Mouse (Mus musculus) cortical plate, adult 2 months (tissue): ENCODE measurements around the gene Card9.

ENCODE experiments used
- CTCF ChIP-seq: fragments of 200-500 bp; IDR thresholded peaks from 2 replicates; pipeline ENCODE4 v1.5.1; 2011; ENCODE audit warnings: mild to moderate bottlenecking, control low read depth, low read length; ENCODE audit not compliant: insufficient read depth; ENCODE audit errors: extremely low read depth
- POLR2A ChIP-seq: fragments of 200-500 bp; IDR thresholded peaks from 2 replicates; pipeline ENCODE4 v1.6.1; 2011; ENCODE audit warnings: mild to moderate bottlenecking, low read length, control low read depth; ENCODE audit not compliant: insufficient read depth; ENCODE audit errors: extremely low read depth

DNA sequence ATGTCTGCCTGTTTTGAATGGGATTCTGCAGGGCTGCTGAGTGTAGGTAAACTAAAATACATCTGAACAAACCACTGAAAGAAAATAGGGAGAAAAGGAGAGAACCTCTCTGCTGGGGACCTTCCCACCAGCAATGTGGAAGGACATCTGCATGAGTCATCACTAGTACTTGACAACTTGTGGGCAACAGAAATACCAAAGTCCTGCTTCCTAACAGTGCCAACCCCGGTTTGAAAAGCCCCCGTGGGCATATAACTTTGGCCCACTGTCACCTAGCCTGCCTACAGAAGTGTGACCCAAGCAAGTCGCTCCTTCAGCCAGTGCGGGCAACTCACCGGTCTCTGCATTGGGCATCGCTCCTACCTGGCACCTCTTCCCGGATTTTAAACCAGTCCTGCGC, 11.7 kb upstream of the Card9 start:
- no peak for TF ChIP-seq CTCF
- no peak for TF ChIP-seq POLR2A
